Mouse (Mus musculus) neural tube, embryonic 14.5 days (tissue): Measurements from ENCODE around the gene Gm10142. TPM values are rescaled to one million over a fixed set of nuclear protein-coding genes. Genes with fewer than 3 reads are reported as not detected.
A peak's percentile ranks its signal among the peaks of the same experiment; 100 is the strongest.

Source experiments
- ATAC-seq: fragments of 200-750 bp; cut with Nextera tagmentation; 2 replicates; pipeline ENCODE4 v1.8.0; 2017; ENCODE audit warnings: low read depth, mild to moderate bottlenecking, moderate TSS enrichment, moderate library complexity
- H3K27ac ChIP-seq: fragments of 300-500 bp; sonication (generic); 2 replicates; pipeline ENCODE4 v1.5.1; 2014; ENCODE audit warnings: low read depth, mild to moderate bottlenecking, control low read depth, low read length, moderate library complexity, mixed read lengths
- H3K27me3 ChIP-seq: fragments of 300-500 bp; sonication (generic); 2 replicates; pipeline ENCODE4 v1.6.1; 2014; ENCODE audit warnings: low read length; ENCODE audit not compliant: control insufficient read depth, insufficient read depth
- H3K36me3 ChIP-seq: fragments of 300-500 bp; sonication (generic); 2 replicates; pipeline ENCODE4 v1.6.1; 2014; ENCODE audit warnings: low read length, mixed read lengths; ENCODE audit not compliant: control insufficient read depth, insufficient read depth
- H3K4me1 ChIP-seq: fragments of 300-500 bp; sonication (generic); 2 replicates; pipeline ENCODE4 v1.6.1; 2014; ENCODE audit warnings: low read length; ENCODE audit not compliant: control insufficient read depth, insufficient read depth
- H3K4me2 ChIP-seq: fragments of 300-500 bp; sonication (generic); 2 replicates; pipeline ENCODE4 v1.6.1; 2014; ENCODE audit warnings: mild to moderate bottlenecking, low read depth, low read length, control low read depth
- H3K4me3 ChIP-seq: fragments of 300-500 bp; sonication (generic); 2 replicates; pipeline ENCODE4 v1.5.1; 2014; ENCODE audit warnings: low read depth, low read length, control low read depth, mixed read lengths
- H3K9ac ChIP-seq: fragments of 300-500 bp; sonication (generic); replicated peaks from 2 replicates; pipeline ENCODE4 v1.6.1; 2014; ENCODE audit warnings: low read depth, mild to moderate bottlenecking, control low read depth, low read length, mixed read lengths
- H3K9me3 ChIP-seq: fragments of 300-500 bp; sonication (generic); 2 replicates; pipeline ENCODE4 v1.6.1; 2016; ENCODE audit warnings: low read length; ENCODE audit not compliant: control insufficient read depth
- WGBS: fragments of 180-500 bp; shearing (Covaris S2); extraction: QIAGEN DNeasy Blood & Tissue Kit; methylation state at CpG from one replicate; pipeline ENCODE4 v1.1.7; 2014; 5-methylcytosine and 5-hydroxymethylcytosine counted together
- polyA plus RNA-seq: library from polyadenylated mRNA; unstranded; fragments of >200 nt; fragmentation: Nextera tagmentation; extraction: Ambion mirVana; gene quantifications from 2 replicates; pipeline ENCODE4 v1.2.1, GENCODE M21; 2014

Gene Gm10142
- polyA plus RNA-seq: not detected in 2 replicates

GRCm38 (mm10) chr10:77715507-77715906, at the start of gene Gm10142:
TSS of gene Gm10142 (plus strand) at chr10:77715807.
- WGBS: 96% methylated on average over 1 of the region's 1 CpGs
- no peak for ATAC-seq
- no peaks in the 10 kb centered on the region for H3K36me3 ChIP-seq

GRCm38 (mm10) chr10:77666342-77666741, 49.3 kb upstream of the Gm10142 start:
- no peak overlapping the region for H3K9ac ChIP-seq
- no peak overlapping the region for H3K4me2 ChIP-seq
- H3K36me3 ChIP-seq: no peaks in the 10 kb centered on the region
- no peak overlapping the region for H3K27ac ChIP-seq
- no peaks in the 10 kb centered on the region for H3K4me1 ChIP-seq
- no peak overlapping the region for H3K4me3 ChIP-seq
- no peaks in the 10 kb centered on the region for H3K27me3 ChIP-seq
- 84% methylated on average over 8 of the region's 8 CpGs for WGBS
- ATAC-seq: no peak
- no peaks in the 10 kb centered on the region for H3K9me3 ChIP-seq

More at GRCm38 (mm10) chr10:77715507-77715906, at the start of gene Gm10142:
- H3K9me3 ChIP-seq: no peaks in the 10 kb centered on the region; the same call in 1 of the 2 replicates
- no peaks in the 10 kb centered on the region for H3K27me3 ChIP-seq
- no peak within 1 kb of the TSS for H3K9ac ChIP-seq
- no peak within 1 kb of the TSS for H3K4me3 ChIP-seq
- H3K27ac ChIP-seq: no peak within 1 kb of the TSS
- H3K4me2 ChIP-seq: no peak within 1 kb of the TSS
- no peaks in the 10 kb centered on the region for H3K4me1 ChIP-seq

GRCm38 (mm10) chr10:77667402-77667801, 48.2 kb upstream of the Gm10142 start:
- H3K36me3 ChIP-seq: no peaks in the 10 kb centered on the region
- H3K4me1 ChIP-seq: no peaks in the 10 kb centered on the region
- H3K4me2 ChIP-seq: no peak overlapping the region
- WGBS: 90% methylated on average over 4 of the region's 4 CpGs
- H3K27ac ChIP-seq: no peak overlapping the region
- H3K9me3 ChIP-seq: no peaks in the 10 kb centered on the region
- no peak overlapping the region for H3K4me3 ChIP-seq
- ATAC-seq: no peak
- H3K27me3 ChIP-seq: no peaks in the 10 kb centered on the region
- no peak overlapping the region for H3K9ac ChIP-seq

- H3K36me3 ChIP-seq: no peaks in the 10 kb centered on the region
- WGBS: 77% methylated on average over 4 of the region's 4 CpGs
- H3K27me3 ChIP-seq: no peaks in the 10 kb centered on the region
- no peak for ATAC-seq
- H3K9ac ChIP-seq: no peak overlapping the region
- no peak overlapping the region for H3K4me2 ChIP-seq
- H3K4me1 ChIP-seq: no peaks in the 10 kb centered on the region
- H3K27ac ChIP-seq: no peak overlapping the region
- H3K9me3 ChIP-seq: no peaks in the 10 kb centered on the region
- no peak overlapping the region for H3K4me3 ChIP-seq
These were observed 44.9 kb upstream of the Gm10142 start for GRCm38 (mm10) chr10:77670710-77671109.

GRCm38 (mm10) chr10:77671519-77671918, 44.1 kb upstream of the Gm10142 start:
- Histone ChIP-seq H3K9ac (no peak overlapping the region), H3K4me2 (no peak overlapping the region), H3K27ac (no peak overlapping the region), H3K4me3 (no peak overlapping the region), H3K36me3 (no peaks in the 10 kb centered on the region), H3K4me1 (no peaks in the 10 kb centered on the region), H3K27me3 (no peaks in the 10 kb centered on the region), H3K9me3 (no peaks in the 10 kb centered on the region)
- ATAC-seq: no peak
- 83% methylated on average over 4 of the region's 4 CpGs for WGBS

- Histone ChIP-seq H3K4me3 (no peak overlapping the region), H3K9ac (no peak overlapping the region), H3K36me3 (no peaks in the 10 kb centered on the region), H3K9me3 (no peaks in the 10 kb centered on the region), H3K4me1 (no peaks in the 10 kb centered on the region), H3K27ac (no peak overlapping the region), H3K4me2 (no peak overlapping the region), H3K27me3 (peaks cover 11% of the 10 kb centered on the region)
- 65% methylated on average over 13 of the region's 13 CpGs for WGBS
- ATAC-seq: no peak
These were observed 41.8 kb upstream of the Gm10142 start for GRCm38 (mm10) chr10:77673765-77674164.

- Histone ChIP-seq H3K4me2 (peak overlapping the region; percentile 50), H3K4me1 (no peaks in the 10 kb centered on the region), H3K27me3 (peaks cover 11% of the 10 kb centered on the region), H3K9ac (peak overlapping the region; percentile 21; the same call in 1 of the 2 replicates), H3K9me3 (no peaks in the 10 kb centered on the region), H3K4me3 (peak overlapping the region; percentile 24), H3K36me3 (no peaks in the 10 kb centered on the region), H3K27ac (no peak overlapping the region)
- peak; percentile 41; the same call in 1 of the 2 replicates for ATAC-seq
- WGBS: under 1% methylated on average over 35 of the region's 35 CpGs
These were observed 38.0 kb upstream of the Gm10142 start for GRCm38 (mm10) chr10:77677562-77677961.

GRCm38 (mm10) chr10:77682994-77683393, 32.6 kb upstream of the Gm10142 start:
- no peak overlapping the region for H3K4me3 ChIP-seq
- no peaks in the 10 kb centered on the region for H3K9me3 ChIP-seq
- peaks cover 11% of the 10 kb centered on the region; the same call in 1 of the 2 replicates for H3K27me3 ChIP-seq
- no peaks in the 10 kb centered on the region for H3K4me1 ChIP-seq
- H3K9ac ChIP-seq: no peak overlapping the region
- H3K27ac ChIP-seq: no peak overlapping the region
- no peaks in the 10 kb centered on the region for H3K36me3 ChIP-seq
- no peak overlapping the region for H3K4me2 ChIP-seq
- no peak for ATAC-seq
- 72% methylated on average over 7 of the region's 7 CpGs for WGBS

GRCm38 (mm10) chr10:77684181-77684580, 31.4 kb upstream of the Gm10142 start:
- ATAC-seq: no peak
- Histone ChIP-seq H3K4me2 (no peak overlapping the region), H3K9ac (no peak overlapping the region), H3K36me3 (no peaks in the 10 kb centered on the region), H3K9me3 (no peaks in the 10 kb centered on the region), H3K4me1 (no peaks in the 10 kb centered on the region), H3K27me3 (peaks cover 10% of the 10 kb centered on the region; the same call in 1 of the 2 replicates), H3K27ac (no peak overlapping the region), H3K4me3 (no peak overlapping the region)
- 43% methylated on average over 8 of the region's 8 CpGs for WGBS
